Mouse (Mus musculus): ENCODE measurements around the gene Gipc2. TPM values are rescaled to one million over a fixed set of nuclear protein-coding genes. Genes with fewer than 3 reads are reported as not detected.

Gene Gipc2
- polyA plus RNA-seq, 1 experiment = 1.9 TPM

DNA sequence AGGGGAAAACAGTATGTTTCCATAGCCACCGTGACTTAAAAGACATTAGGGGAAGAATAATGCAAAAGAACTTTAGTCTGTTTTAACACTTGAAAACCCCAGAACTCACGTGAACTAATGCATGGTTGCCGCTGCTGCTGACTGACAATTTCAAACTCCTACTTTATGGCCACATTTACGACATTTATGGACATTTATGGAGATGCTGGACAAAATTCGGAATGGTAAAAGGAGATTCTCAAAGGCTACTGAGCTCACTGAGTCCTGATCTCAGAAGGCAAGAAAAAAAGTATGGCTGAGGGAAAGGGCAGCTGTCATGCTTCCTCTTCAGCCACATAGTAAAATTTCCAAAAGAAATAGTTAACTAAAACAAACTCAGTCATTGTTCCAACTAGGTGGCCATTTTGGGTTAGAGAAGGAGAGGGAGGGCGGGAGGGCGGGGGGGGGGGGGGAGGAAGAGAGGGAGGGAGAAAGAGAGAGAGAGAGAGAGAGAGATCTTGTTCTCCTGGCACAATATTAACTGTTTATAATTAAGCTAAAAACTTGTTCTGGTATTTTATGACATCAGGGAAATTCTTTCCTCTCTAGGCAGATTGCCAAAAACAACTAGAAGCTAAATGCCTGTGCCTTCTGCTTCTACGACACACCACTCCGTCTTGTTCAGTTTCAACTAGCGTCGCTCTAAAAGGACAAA, 26.4 kb upstream of the Gipc2 start:
- Histone ChIP-seq H3K27ac (ENCODE audit: insufficient read depth, low read length) (peak overlapping the region; percentile 100), H3K4me1 (ENCODE audit: control insufficient read depth, insufficient read depth, low read length) (peaks cover 2% of the 10 kb centered on the region; the same call in 1 of the 2 replicates), H3K4me3 (ENCODE audit: insufficient read depth, low read length) (peak overlapping the region; percentile 100)
- TF ChIP-seq POLR2A (IDR thresholded peaks at IDR 0.05; ENCODE audit: low read depth, low read length) (0 out of 2 replicates have a peak, but pooled peaks have one; percentile 36), CTCF (IDR thresholded peaks at IDR 0.05; ENCODE audit: borderline replicate concordance, insufficient read depth, low read length) (no peak)

GRCm38 (mm10) chr3:152191791-152192237, 25.8 kb upstream of the Gipc2 start:
- H3K4me1 ChIP-seq (ENCODE audit: control insufficient read depth, insufficient read depth, low read length) = peaks cover 2% of the 10 kb centered on the region; the same call in 1 of the 2 replicates
- H3K4me3 ChIP-seq (ENCODE audit: insufficient read depth, low read length) = peak overlapping the region; percentile 100
- TF ChIP-seq CTCF (IDR thresholded peaks at IDR 0.05; ENCODE audit: borderline replicate concordance, insufficient read depth, low read length) (no peak), POLR2A (IDR thresholded peaks at IDR 0.05; ENCODE audit: low read depth, low read length) (peak; percentile 61)
- H3K27ac ChIP-seq (ENCODE audit: insufficient read depth, low read length) = peak overlapping the region; percentile 100

DNA sequence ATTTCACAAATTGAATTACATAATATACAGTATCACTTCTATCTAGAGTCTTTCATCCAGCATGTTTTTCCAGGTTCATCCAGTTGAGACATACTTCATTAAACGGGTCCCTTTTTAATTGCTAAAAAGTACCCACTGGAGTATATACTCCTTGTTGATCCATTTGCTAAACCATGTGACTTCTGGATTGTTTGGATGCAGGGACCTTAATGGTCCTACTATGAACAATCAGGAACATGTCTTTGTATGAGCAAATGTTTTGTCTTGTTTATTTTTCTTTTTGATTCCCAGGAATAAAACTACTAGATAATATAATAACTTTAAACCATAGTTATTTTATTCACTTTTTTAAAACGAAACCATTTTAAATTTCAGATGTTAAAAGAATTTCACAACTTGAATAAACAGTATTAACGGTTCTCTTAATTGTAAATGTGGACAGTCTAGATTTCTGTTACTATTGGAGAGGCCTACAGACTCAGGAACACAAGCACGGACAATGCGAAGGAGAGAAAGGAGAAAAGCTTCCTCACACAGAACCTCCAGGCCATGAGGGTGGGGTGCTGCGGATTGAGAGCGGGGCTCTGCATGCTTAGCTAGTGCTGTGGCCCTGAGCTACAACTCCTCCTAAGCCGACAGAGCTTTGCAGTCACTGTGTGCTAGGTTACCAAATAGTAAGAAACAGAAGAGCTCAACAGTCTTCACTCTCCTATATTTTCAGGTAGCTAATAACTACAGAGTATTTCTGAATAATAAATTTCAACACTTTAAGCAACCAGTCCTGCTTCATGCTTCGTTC, 24.8 kb upstream of the Gipc2 start:
- peaks cover 2% of the 10 kb centered on the region; the same call in 1 of the 2 replicates for H3K4me1 ChIP-seq (ENCODE audit: control insufficient read depth, insufficient read depth, low read length)
- peak overlapping the region; percentile 77 for H3K27ac ChIP-seq (ENCODE audit: insufficient read depth, low read length)
- peak overlapping the region; percentile 79 for H3K4me3 ChIP-seq (ENCODE audit: insufficient read depth, low read length)
- TF ChIP-seq POLR2A (IDR thresholded peaks at IDR 0.05; ENCODE audit: low read depth, low read length) (no peak), CTCF (IDR thresholded peaks at IDR 0.05; ENCODE audit: borderline replicate concordance, insufficient read depth, low read length) (no peak)

DNA sequence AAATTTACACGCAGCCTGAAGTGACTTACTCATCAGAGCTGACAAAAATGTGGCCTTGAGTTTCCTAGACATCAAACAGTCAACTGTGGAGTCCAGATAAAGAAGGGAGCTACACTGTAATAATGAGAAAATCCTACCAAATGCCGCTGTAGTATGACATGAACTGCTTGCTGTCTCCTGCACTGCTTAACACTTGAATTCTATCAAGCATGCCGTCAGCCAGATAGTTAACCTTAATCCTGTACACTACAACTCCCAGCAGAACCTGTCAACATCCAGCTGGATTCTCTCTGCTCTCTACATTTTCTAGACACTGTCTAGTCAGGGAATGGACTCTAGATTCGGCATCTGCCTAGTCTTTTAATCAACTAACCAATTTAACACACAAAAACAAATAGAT, 23.3 kb upstream of the Gipc2 start:
- Histone ChIP-seq H3K4me1 (ENCODE audit: control insufficient read depth, insufficient read depth, low read length) (peaks cover 2% of the 10 kb centered on the region; the same call in 1 of the 2 replicates), H3K27ac (ENCODE audit: insufficient read depth, low read length) (peak overlapping the region; percentile 100), H3K4me3 (ENCODE audit: insufficient read depth, low read length) (peak overlapping the region; percentile 52)
- TF ChIP-seq CTCF (IDR thresholded peaks at IDR 0.05; ENCODE audit: borderline replicate concordance, insufficient read depth, low read length) = no peak
- TF ChIP-seq POLR2A (IDR thresholded peaks at IDR 0.05; ENCODE audit: low read depth, low read length) = peak; percentile 30

- H3K4me1 ChIP-seq (ENCODE audit: control insufficient read depth, insufficient read depth, low read length) = peaks cover 2% of the 10 kb centered on the region
- TF ChIP-seq POLR2A (IDR thresholded peaks at IDR 0.05; ENCODE audit: low read depth, low read length) = no peak
- TF ChIP-seq CTCF (IDR thresholded peaks at IDR 0.05; ENCODE audit: borderline replicate concordance, insufficient read depth, low read length) = no peak
- no peak overlapping the region for H3K27ac ChIP-seq (ENCODE audit: insufficient read depth, low read length)
- H3K4me3 ChIP-seq (ENCODE audit: insufficient read depth, low read length) = no peak overlapping the region
Measured at GRCm38 (mm10) chr3:152186106-152186505, 20.1 kb upstream of the Gipc2 start.

GRCm38 (mm10) chr3:152183522-152183921, 17.5 kb upstream of the Gipc2 start:
- Histone ChIP-seq H3K27ac (ENCODE audit: insufficient read depth, low read length) (no peak overlapping the region), H3K4me1 (ENCODE audit: control insufficient read depth, insufficient read depth, low read length) (no peaks in the 10 kb centered on the region; the same call in 1 of the 2 replicates), H3K4me3 (ENCODE audit: insufficient read depth, low read length) (no peak overlapping the region)
- no peak for TF ChIP-seq CTCF (IDR thresholded peaks at IDR 0.05; ENCODE audit: borderline replicate concordance, insufficient read depth, low read length)
- no peak for TF ChIP-seq POLR2A (IDR thresholded peaks at IDR 0.05; ENCODE audit: low read depth, low read length)

DNA sequence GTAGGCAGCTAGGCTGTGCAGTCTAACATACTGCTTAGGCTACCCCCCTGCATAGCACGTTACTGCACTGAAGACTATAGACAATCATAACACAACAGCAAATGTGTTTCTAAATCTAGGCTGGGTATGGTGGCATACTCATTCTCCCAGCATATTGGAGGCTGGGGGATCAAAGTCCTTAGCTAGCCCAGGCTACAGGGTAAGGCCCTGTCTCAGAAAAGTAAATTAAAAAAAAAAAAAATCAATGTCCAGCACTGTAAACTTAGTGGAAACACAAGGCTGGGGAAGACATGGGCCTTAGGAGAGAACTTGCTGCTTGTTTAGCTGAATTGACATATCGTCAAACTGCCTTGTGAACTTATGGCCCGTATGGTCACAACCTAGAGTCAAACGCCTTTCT, 14.6 kb upstream of the Gipc2 start:
- TF ChIP-seq CTCF (IDR thresholded peaks at IDR 0.05; ENCODE audit: borderline replicate concordance, insufficient read depth, low read length) = no peak
- no peak for TF ChIP-seq POLR2A (IDR thresholded peaks at IDR 0.05; ENCODE audit: low read depth, low read length)
- Histone ChIP-seq H3K27ac (ENCODE audit: insufficient read depth, low read length) (no peak overlapping the region), H3K4me1 (ENCODE audit: control insufficient read depth, insufficient read depth, low read length) (no peaks in the 10 kb centered on the region; the same call in 1 of the 2 replicates), H3K4me3 (ENCODE audit: insufficient read depth, low read length) (no peak overlapping the region)

DNA sequence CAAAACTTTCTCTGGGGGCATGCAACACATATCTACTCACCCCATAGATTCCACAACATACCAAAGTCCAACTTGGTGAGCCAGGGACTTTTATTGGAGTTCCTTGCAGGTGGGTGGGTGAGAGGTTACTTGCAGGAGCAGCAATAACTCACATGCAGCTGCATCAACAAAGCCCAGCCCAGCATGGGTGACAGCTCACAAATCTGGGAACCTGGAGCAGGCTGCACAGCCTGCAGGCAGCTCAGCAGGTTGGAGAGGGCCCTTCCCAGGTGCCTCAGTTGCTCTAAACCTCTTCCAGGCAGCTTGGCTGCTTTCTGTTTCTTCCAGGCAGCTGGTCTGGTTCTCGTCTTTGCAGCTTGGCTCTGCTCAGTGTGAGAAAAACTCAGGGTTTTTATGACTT, 13.3 kb upstream of the Gipc2 start:
- TF ChIP-seq POLR2A (IDR thresholded peaks at IDR 0.05; ENCODE audit: low read depth, low read length) (no peak), CTCF (IDR thresholded peaks at IDR 0.05; ENCODE audit: borderline replicate concordance, insufficient read depth, low read length) (no peak)
- Histone ChIP-seq H3K4me3 (ENCODE audit: insufficient read depth, low read length) (no peak overlapping the region), H3K27ac (ENCODE audit: insufficient read depth, low read length) (no peak overlapping the region), H3K4me1 (ENCODE audit: control insufficient read depth, insufficient read depth, low read length) (no peaks in the 10 kb centered on the region; the same call in 1 of the 2 replicates)

- Histone ChIP-seq H3K4me3 (ENCODE audit: insufficient read depth, low read length) (no peak overlapping the region), H3K27ac (ENCODE audit: insufficient read depth, low read length) (no peak overlapping the region), H3K4me1 (ENCODE audit: control insufficient read depth, insufficient read depth, low read length) (no peaks in the 10 kb centered on the region; the same call in 1 of the 2 replicates)
- no peak for TF ChIP-seq POLR2A (IDR thresholded peaks at IDR 0.05; ENCODE audit: low read depth, low read length)
- no peak for TF ChIP-seq CTCF (IDR thresholded peaks at IDR 0.05; ENCODE audit: borderline replicate concordance, insufficient read depth, low read length)
Measured at GRCm38 (mm10) chr3:152178816-152179215, 12.8 kb upstream of the Gipc2 start.

All from embryonic fibroblast, embryonic 13.5 days (primary cell).